Mouse (Mus musculus): ENCODE results near the gene Ifnb1. TPM values are rescaled to one million over a fixed set of nuclear protein-coding genes. Genes with fewer than 3 reads are reported as not detected.
"Not testable (repeated sequence)": the region's sequence is repeated elsewhere in the genome, so short reads cannot be mapped to it uniquely, and the experiment has no call there.

Ifnb1 gene
- polyA plus RNA-seq (2014; fragmentation: Nextera tagmentation; extraction: Ambion mirVana), result not detected in 2 replicates

DNA sequence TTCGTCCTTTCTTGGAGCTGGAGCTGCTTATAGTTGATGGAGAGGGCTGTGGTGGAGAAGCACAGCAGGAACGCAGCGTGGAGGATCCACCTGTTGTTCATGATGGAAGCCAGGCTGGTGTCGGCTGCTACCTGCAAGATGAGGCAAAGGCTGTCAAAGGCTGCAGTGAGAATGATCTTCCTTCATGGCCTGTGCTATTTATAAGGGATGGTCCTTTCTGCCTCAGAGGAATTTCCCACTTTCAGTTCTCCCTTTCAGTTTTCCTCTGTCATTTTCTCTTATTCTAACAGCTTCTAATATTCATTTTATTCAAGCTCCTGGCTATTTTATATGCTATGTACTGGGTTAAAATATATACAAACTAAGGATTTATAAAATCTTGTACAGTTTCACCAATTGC lies at the start of gene Ifnb1:
Gene Ifnb1 (minus strand): TSS at position 101 of the 400 bp plus-strand sequence.
- WGBS, result 85% methylated on average over 4 of the region's 4 CpGs
- Histone ChIP-seq H3K4me1 (ENCODE audit: control insufficient read depth, insufficient read depth, low read length) (no peaks in the 10 kb centered on the region), H3K9me3 (ENCODE audit: control insufficient read depth, low read length) (no peaks in the 10 kb centered on the region), H3K4me2 (ENCODE audit: low read depth, low read length) (no peak within 1 kb of the TSS), H3K36me3 (ENCODE audit: control insufficient read depth, insufficient read depth, low read length) (no peaks in the 10 kb centered on the region), H3K4me3 (ENCODE audit: low read depth, low read length) (no peak within 1 kb of the TSS), H3K27me3 (ENCODE audit: control insufficient read depth, insufficient read depth, low read length) (no peaks in the 10 kb centered on the region), H3K27ac (ENCODE audit: low read depth, low read length) (no peak within 1 kb of the TSS), H3K9ac (replicated peaks; ENCODE audit: low read depth, low read length) (no peak within 1 kb of the TSS)
- ATAC-seq (ENCODE audit: low read depth), result no peak

DNA sequence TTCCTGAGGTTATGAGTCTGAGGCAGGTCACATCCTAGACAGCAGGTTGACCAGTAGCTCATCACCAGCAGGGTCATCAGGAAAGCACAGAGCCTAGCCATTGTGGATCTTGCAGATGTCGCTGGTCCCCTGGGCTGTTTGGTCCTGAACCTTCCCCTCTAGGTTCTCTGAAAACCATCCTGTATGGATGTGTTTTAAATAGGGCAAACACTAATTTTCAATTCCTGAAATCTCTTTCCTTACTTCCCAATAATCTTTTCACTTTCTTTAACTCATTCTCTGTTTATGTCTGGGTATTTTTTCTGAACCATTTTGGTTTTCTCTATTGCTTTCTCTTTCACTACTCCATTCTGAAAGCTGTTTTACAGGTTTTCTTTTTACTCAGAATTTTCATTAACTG lies 49.1 kb upstream of the Ifnb1 start, which contains the start of gene Ifna14:
Gene Ifna14 (minus strand): TSS at position 101 of the 400 bp plus-strand sequence.
- Histone ChIP-seq H3K9me3 (ENCODE audit: control insufficient read depth, low read length) (no peaks in the 10 kb centered on the region), H3K27ac (ENCODE audit: low read depth, low read length) (no peak within 1 kb of the TSS), H3K27me3 (ENCODE audit: control insufficient read depth, insufficient read depth, low read length) (no peaks in the 10 kb centered on the region), H3K36me3 (ENCODE audit: control insufficient read depth, insufficient read depth, low read length) (no peaks in the 10 kb centered on the region), H3K4me3 (ENCODE audit: low read depth, low read length) (no peak within 1 kb of the TSS), H3K9ac (replicated peaks; ENCODE audit: low read depth, low read length) (no peak within 1 kb of the TSS), H3K4me2 (ENCODE audit: low read depth, low read length) (no peak within 1 kb of the TSS), H3K4me1 (ENCODE audit: control insufficient read depth, insufficient read depth, low read length) (no peaks in the 10 kb centered on the region)
- WGBS, result 73% methylated on average over 1 of the region's 1 CpGs
- ATAC-seq (ENCODE audit: low read depth), result no peak

DNA sequence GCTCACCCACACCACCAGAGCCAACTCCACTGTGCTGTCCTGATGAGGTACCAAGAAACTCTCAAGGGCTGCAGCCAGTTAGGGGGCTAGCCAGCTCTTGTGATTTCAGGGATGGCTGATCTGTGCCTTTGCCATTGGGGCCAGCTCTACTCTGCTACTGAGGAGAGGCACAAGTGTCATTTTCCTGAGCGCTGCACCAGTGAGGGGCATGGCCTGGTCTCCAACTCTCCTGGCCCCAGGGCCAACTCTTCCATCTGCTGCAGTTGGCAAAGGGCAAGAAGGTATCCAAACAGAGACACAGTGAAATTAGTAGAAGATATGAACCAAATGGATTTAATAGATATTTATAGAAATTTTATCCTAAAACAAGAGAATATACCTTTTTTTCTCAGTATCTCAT lies 39.2 kb upstream of the Ifnb1 start:
- Histone ChIP-seq H3K4me2 (ENCODE audit: low read depth, low read length) (no peak overlapping the region), H3K27me3 (ENCODE audit: control insufficient read depth, insufficient read depth, low read length) (no peaks in the 10 kb centered on the region), H3K4me1 (ENCODE audit: control insufficient read depth, insufficient read depth, low read length) (no peaks in the 10 kb centered on the region), H3K9me3 (ENCODE audit: control insufficient read depth, low read length) (no peaks in the 10 kb centered on the region), H3K9ac (replicated peaks; ENCODE audit: low read depth, low read length) (no peak overlapping the region), H3K27ac (ENCODE audit: low read depth, low read length) (no peak overlapping the region), H3K4me3 (ENCODE audit: low read depth, low read length) (no peak overlapping the region), H3K36me3 (ENCODE audit: control insufficient read depth, insufficient read depth, low read length) (no peaks in the 10 kb centered on the region)
- 100% methylated on average over 1 of the region's 1 CpGs for WGBS
- no peak for ATAC-seq (ENCODE audit: low read depth)

DNA sequence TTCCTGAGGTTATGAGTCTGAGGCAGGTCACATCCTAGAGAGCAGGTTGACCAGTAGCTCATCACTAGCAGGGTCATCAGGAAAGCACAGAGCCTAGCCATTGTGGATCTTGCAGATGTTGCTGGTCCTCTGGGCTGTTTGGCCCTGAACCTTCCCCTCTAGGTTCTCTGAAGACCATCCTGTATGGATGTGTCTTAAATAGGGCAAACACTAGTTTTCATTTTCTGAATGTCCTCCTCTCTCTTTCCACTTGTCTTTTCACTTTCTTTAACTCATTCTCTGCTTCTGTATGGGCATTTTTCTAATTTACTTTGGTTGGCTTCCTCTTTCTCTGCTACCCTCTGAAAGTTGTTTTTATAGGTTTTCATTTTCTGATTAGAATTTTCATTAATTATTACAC lies 35.6 kb upstream of the Ifnb1 start, which contains the start of gene Ifna15:
Gene Ifna15 (minus strand): TSS at position 101 of the 400 bp plus-strand sequence.
- H3K4me3 ChIP-seq (ENCODE audit: low read depth, low read length); H3K9me3 ChIP-seq (ENCODE audit: control insufficient read depth, low read length); H3K27ac ChIP-seq (ENCODE audit: low read depth, low read length); H3K9ac ChIP-seq (replicated peaks; ENCODE audit: low read depth, low read length); H3K27me3 ChIP-seq (ENCODE audit: control insufficient read depth, insufficient read depth, low read length); H3K4me1 ChIP-seq (ENCODE audit: control insufficient read depth, insufficient read depth, low read length); ATAC-seq (ENCODE audit: low read depth); H3K4me2 ChIP-seq (ENCODE audit: low read depth, low read length); H3K36me3 ChIP-seq (ENCODE audit: control insufficient read depth, insufficient read depth, low read length): not testable (repeated sequence)

DNA sequence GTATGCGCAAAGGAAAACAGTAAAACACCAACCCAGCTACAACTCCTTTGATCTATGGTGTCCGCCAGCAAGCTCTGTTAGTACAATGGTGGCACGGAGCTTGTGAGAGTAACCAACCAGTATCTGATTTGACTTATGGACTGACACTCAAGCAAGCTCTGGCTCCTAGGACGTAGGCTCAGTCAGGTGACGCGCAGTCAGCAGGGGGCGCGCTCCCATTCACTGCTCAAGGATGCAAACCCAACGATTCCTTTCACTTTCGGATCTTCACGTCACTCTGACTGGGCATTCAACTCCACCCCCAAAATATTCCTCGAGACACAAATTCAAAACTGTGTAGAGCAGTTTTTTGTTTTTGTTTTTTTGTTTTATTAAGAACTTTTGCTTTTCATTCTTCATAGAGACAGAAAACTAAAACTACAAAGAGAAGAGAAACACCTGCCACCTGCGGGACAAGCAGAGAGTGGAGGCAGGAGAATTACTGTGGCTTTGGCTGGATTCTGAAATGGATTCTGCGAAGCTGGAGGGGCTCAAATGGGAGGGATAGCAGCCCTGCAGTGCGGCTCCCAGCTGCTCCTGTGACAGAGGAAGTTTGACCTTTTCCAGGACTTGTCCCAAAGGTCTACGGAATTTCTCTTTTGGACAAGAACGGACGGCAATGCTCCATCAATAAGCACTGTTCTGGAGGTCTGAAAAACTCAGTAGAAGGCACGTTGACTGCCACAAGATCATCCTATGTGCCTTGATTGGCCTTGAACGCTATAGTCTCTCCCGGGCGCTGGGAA lies 27.8 kb upstream of the Ifnb1 start:
- H3K27ac ChIP-seq (ENCODE audit: low read depth, low read length), result no peak overlapping the region
- WGBS, result 35% methylated on average over 22 of the region's 22 CpGs
- H3K9me3 ChIP-seq (ENCODE audit: control insufficient read depth, low read length), result no peaks in the 10 kb centered on the region
- peak overlapping the region; percentile 26; the same call in 1 of the 2 replicates for H3K4me2 ChIP-seq (ENCODE audit: low read depth, low read length)
- H3K9ac ChIP-seq (replicated peaks; ENCODE audit: low read depth, low read length), result no peak overlapping the region
- H3K4me3 ChIP-seq (ENCODE audit: low read depth, low read length), result peak overlapping the region; percentile 10; the same call in 1 of the 2 replicates
- no peaks in the 10 kb centered on the region for H3K36me3 ChIP-seq (ENCODE audit: control insufficient read depth, insufficient read depth, low read length)
- H3K4me1 ChIP-seq (ENCODE audit: control insufficient read depth, insufficient read depth, low read length), result no peaks in the 10 kb centered on the region
- ATAC-seq (ENCODE audit: low read depth), result peak; percentile 44; the same call in 1 of the 2 replicates
- H3K27me3 ChIP-seq (ENCODE audit: control insufficient read depth, insufficient read depth, low read length), result no peaks in the 10 kb centered on the region

DNA sequence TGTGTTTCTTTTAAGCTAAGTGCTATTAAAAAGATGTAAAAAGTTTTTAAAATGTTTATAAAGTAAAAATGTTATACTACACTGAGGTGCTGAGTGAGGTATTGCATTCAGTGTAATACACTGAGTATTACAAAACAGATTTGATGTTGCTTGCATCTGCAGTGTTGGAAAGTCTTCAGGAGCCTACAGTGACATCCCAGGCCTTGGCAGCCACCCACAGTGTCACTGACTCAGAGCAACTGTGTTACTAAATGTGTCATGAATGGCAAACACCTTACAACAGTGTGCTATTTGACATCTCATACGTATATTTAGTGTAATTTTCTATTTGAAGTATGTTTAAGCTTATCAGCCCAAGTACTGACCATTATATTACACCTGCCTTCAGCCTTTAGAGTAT lies 25.4 kb upstream of the Ifnb1 start:
- Histone ChIP-seq H3K27ac (ENCODE audit: low read depth, low read length) (no peak overlapping the region), H3K4me3 (ENCODE audit: low read depth, low read length) (no peak overlapping the region), H3K27me3 (ENCODE audit: control insufficient read depth, insufficient read depth, low read length) (no peaks in the 10 kb centered on the region), H3K4me1 (ENCODE audit: control insufficient read depth, insufficient read depth, low read length) (no peaks in the 10 kb centered on the region), H3K4me2 (ENCODE audit: low read depth, low read length) (no peak overlapping the region), H3K9me3 (ENCODE audit: control insufficient read depth, low read length) (no peaks in the 10 kb centered on the region), H3K9ac (replicated peaks; ENCODE audit: low read depth, low read length) (no peak overlapping the region), H3K36me3 (ENCODE audit: control insufficient read depth, insufficient read depth, low read length) (no peaks in the 10 kb centered on the region)
- ATAC-seq (ENCODE audit: low read depth), result no peak
- WGBS, result 91% methylated on average over 1 of the region's 1 CpGs

DNA sequence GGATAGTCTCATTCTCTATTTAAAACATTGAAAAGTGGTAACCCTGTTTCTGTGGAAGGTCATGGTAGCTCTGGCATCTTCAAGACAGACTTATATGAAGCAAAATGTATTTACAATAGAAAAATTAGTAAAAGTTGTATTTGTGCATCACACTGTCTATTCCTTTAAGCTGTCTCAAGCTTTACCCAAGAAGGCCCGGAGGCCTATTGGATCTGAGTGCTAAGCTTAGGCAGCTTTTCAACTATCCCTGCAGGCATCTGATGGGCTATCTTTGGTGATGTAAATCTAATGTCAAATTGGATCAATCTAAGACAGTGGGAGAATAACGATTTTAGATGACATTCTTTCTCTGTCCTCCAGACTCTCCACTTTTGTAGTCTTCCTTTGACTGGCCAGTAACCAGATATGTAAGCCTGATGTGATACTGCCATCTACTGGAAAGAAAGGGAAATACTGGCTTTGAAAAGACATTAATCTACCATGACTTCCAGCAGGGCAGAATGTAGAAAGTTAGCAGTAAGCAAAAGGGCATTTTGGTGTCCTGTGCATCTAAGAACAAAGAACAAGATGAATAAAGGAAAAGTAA lies 21.2 kb upstream of the Ifnb1 start:
- Histone ChIP-seq H3K4me1 (ENCODE audit: control insufficient read depth, insufficient read depth, low read length) (no peaks in the 10 kb centered on the region), H3K9ac (replicated peaks; ENCODE audit: low read depth, low read length) (no peak overlapping the region), H3K36me3 (ENCODE audit: control insufficient read depth, insufficient read depth, low read length) (no peaks in the 10 kb centered on the region), H3K27ac (ENCODE audit: low read depth, low read length) (no peak overlapping the region), H3K27me3 (ENCODE audit: control insufficient read depth, insufficient read depth, low read length) (no peaks in the 10 kb centered on the region), H3K4me2 (ENCODE audit: low read depth, low read length) (no peak overlapping the region), H3K9me3 (ENCODE audit: control insufficient read depth, low read length) (no peaks in the 10 kb centered on the region), H3K4me3 (ENCODE audit: low read depth, low read length) (no peak overlapping the region)
- peak; percentile 73 for ATAC-seq (ENCODE audit: low read depth)
- 48% methylated on average over 2 of the region's 2 CpGs for WGBS

DNA sequence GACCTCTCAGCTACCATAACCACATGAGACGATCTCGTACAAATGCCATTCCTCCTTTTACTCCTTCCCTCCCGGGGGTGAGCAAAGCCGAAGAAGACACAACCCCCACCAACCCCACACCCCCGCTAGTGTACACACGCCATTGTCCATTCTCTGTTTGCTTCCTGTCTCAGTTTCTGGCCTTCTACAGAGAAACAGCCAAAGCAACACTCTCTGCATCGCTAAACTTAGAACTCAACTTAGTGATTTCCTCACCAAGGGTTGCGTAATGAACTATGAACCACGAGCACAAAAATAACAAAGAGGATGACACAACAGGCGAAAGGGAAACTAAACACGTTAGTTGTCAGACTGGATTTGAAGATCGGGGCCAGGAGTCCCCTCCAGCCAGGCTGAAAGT lies 14.8 kb upstream of the Ifnb1 start:
- H3K27me3 ChIP-seq (ENCODE audit: control insufficient read depth, insufficient read depth, low read length), result no peaks in the 10 kb centered on the region
- no peaks in the 10 kb centered on the region for H3K4me1 ChIP-seq (ENCODE audit: control insufficient read depth, insufficient read depth, low read length)
- no peaks in the 10 kb centered on the region for H3K9me3 ChIP-seq (ENCODE audit: control insufficient read depth, low read length)
- H3K9ac ChIP-seq (replicated peaks; ENCODE audit: low read depth, low read length), result no peak overlapping the region
- H3K36me3 ChIP-seq (ENCODE audit: control insufficient read depth, insufficient read depth, low read length), result no peaks in the 10 kb centered on the region
- WGBS, result 80% methylated on average over 12 of the region's 12 CpGs
- ATAC-seq (ENCODE audit: low read depth), result no peak
- H3K4me2 ChIP-seq (ENCODE audit: low read depth, low read length), result no peak overlapping the region
- no peak overlapping the region for H3K27ac ChIP-seq (ENCODE audit: low read depth, low read length)
- no peak overlapping the region for H3K4me3 ChIP-seq (ENCODE audit: low read depth, low read length)

DNA sequence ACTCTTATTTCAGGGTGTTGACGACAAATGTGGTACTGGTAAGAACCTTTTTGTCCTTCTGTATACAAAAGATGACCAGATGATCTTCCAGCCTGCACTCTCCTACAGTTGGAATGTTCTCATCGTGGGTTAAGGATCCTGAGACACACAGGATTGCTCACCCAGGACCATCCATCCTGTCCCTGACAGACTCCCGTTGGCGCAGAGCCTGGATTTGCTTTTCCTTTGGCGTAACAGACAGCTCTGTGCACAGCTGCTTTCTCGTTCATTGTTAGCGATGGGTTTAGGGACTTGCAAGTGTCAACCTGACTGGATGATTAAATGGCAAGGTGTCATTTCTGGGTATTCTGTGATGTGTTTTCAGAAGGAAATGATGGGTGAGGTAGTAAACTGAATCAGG lies 14.1 kb upstream of the Ifnb1 start:
- WGBS, result 60% methylated on average over 7 of the region's 7 CpGs
- H3K9ac ChIP-seq (replicated peaks; ENCODE audit: low read depth, low read length), result no peak overlapping the region
- no peaks in the 10 kb centered on the region for H3K9me3 ChIP-seq (ENCODE audit: control insufficient read depth, low read length)
- H3K4me3 ChIP-seq (ENCODE audit: low read depth, low read length), result no peak overlapping the region
- no peak overlapping the region for H3K27ac ChIP-seq (ENCODE audit: low read depth, low read length)
- no peaks in the 10 kb centered on the region for H3K27me3 ChIP-seq (ENCODE audit: control insufficient read depth, insufficient read depth, low read length)
- H3K4me1 ChIP-seq (ENCODE audit: control insufficient read depth, insufficient read depth, low read length), result no peaks in the 10 kb centered on the region
- no peak for ATAC-seq (ENCODE audit: low read depth)
- no peaks in the 10 kb centered on the region for H3K36me3 ChIP-seq (ENCODE audit: control insufficient read depth, insufficient read depth, low read length)
- H3K4me2 ChIP-seq (ENCODE audit: low read depth, low read length), result no peak overlapping the region

Measured in neural tube, embryonic 14.5 days (tissue).